Mouse (Mus musculus): ENCODE measurements around the gene Gm21969. TPM values are rescaled to one million over a fixed set of nuclear protein-coding genes. Genes with fewer than 3 reads are reported as not detected.

The Gm21969 gene
- total RNA-seq, 4 experiments from 2014 or later = not detected

- no peak for DNase-seq (ENCODE audit: low spot score in 2 of 2)
Observed at GRCm38 (mm10) chr4:139617001-139617364, 14.0 kb downstream of the Gm21969 start.

- DNase-seq (ENCODE audit: low spot score in 2 of 2) = no peak
Observed at GRCm38 (mm10) chr4:139619765-139620164, 16.8 kb downstream of the Gm21969 start.

GRCm38 (mm10) chr4:139622373-139623282 is 19.6 kb downstream of the Gm21969 start, which contains the start of gene Aldh4a1:
Gene Aldh4a1, plus strand, starts transcription at chr4:139622866.
- DNase-seq (ENCODE audit: low spot score in 2 of 2) = peak; percentile 84 to 88

GRCm38 (mm10) chr4:139623434-139624115 is 20.6 kb downstream of the Gm21969 start:
- DNase-seq (ENCODE audit: low spot score in 2 of 2) = no peak

GRCm38 (mm10) chr4:139624116-139624489 is 21.1 kb downstream of the Gm21969 start:
- DNase-seq (ENCODE audit: low spot score in 2 of 2) = no peak

- DNase-seq (ENCODE audit: low spot score in 2 of 2) = no peak
Observed at GRCm38 (mm10) chr4:139624706-139625105, 21.7 kb downstream of the Gm21969 start.

- DNase-seq (ENCODE audit: low spot score in 2 of 2) = no peak
Observed at GRCm38 (mm10) chr4:139627361-139627760, 24.4 kb downstream of the Gm21969 start.

- DNase-seq (ENCODE audit: low spot score in 2 of 2) = no peak
Observed at GRCm38 (mm10) chr4:139630171-139630570, 27.2 kb downstream of the Gm21969 start.

GRCm38 (mm10) chr4:139631141-139631540 is 28.2 kb downstream of the Gm21969 start:
- no peak for DNase-seq (ENCODE audit: low spot score in 2 of 2)

GRCm38 (mm10) chr4:139631569-139632253 is 28.7 kb downstream of the Gm21969 start:
- DNase-seq (ENCODE audit: low spot score in 2 of 2) = no peak

- no peak for DNase-seq (ENCODE audit: low spot score in 2 of 2)
Observed at GRCm38 (mm10) chr4:139632254-139632580, 29.2 kb downstream of the Gm21969 start.

- DNase-seq (ENCODE audit: low spot score in 2 of 2) = peak in 1 of 2 experiments; percentile 40
Observed at GRCm38 (mm10) chr4:139636373-139636772, 33.4 kb downstream of the Gm21969 start.

- DNase-seq (ENCODE audit: low spot score in 2 of 2) = no peak
Observed at GRCm38 (mm10) chr4:139637847-139638246, 34.9 kb downstream of the Gm21969 start.

GRCm38 (mm10) chr4:139638356-139638755 is 35.4 kb downstream of the Gm21969 start:
- DNase-seq (ENCODE audit: low spot score in 2 of 2) = no peak

- no peak for DNase-seq (ENCODE audit: low spot score in 2 of 2)
Observed at GRCm38 (mm10) chr4:139639801-139640200, 36.8 kb downstream of the Gm21969 start.

- DNase-seq (ENCODE audit: low spot score in 2 of 2) = no peak
Observed at GRCm38 (mm10) chr4:139640333-139640732, 37.3 kb downstream of the Gm21969 start.

GRCm38 (mm10) chr4:139640775-139641174 is 37.8 kb downstream of the Gm21969 start:
- no peak for DNase-seq (ENCODE audit: low spot score in 2 of 2)

- DNase-seq (ENCODE audit: low spot score in 2 of 2) = no peak
Observed at GRCm38 (mm10) chr4:139641829-139642425, 38.9 kb downstream of the Gm21969 start.

- peak; percentile 50 to 51 for DNase-seq (ENCODE audit: low spot score in 2 of 2)
Observed at GRCm38 (mm10) chr4:139643972-139644371, 41.0 kb downstream of the Gm21969 start.

GRCm38 (mm10) chr4:139646916-139647315 is 43.9 kb downstream of the Gm21969 start:
- DNase-seq (ENCODE audit: low spot score in 2 of 2) = no peak

- DNase-seq (ENCODE audit: low spot score in 2 of 2) = no peak
Observed at GRCm38 (mm10) chr4:139650086-139650743, 47.2 kb downstream of the Gm21969 start.
